Mouse (Mus musculus): ENCODE results near the gene Sec31b.

GRCm38 (mm10) chr19:44591638-44592037 lies 46.0 kb upstream of the Sec31b start:
- TF ChIP-seq CTCF (IDR thresholded peaks at IDR 0.05; ENCODE audit: low read depth), result no peak
- TF ChIP-seq EP300 (IDR thresholded peaks at IDR 0.05; ENCODE audit: low read depth), result no peak
